Mouse (Mus musculus) adrenal gland, adult (tissue): ENCODE measurements around the gene Deaf1.
A peak's percentile ranks its signal among the peaks of the same experiment; 100 is the strongest.
"Not testable (repeated sequence)": the region's sequence is repeated elsewhere in the genome, so short reads cannot be mapped to it uniquely, and the experiment has no call there.

Experiments used
- DNase-seq, 2 experiments: peaks; one replicate each; pipeline ENCODE4 v3.0.0; 2022 to 2023; ENCODE audit warnings: low spot score in 1 of 2; ENCODE audit not compliant: inconsistent age in 2 of 2

The Deaf1 gene

GRCm38 (mm10) chr7:141264761-141265410 is 62.6 kb downstream of the Deaf1 start:
- DNase-seq, result peak; percentile 67 to 79

- no peak for DNase-seq
These were observed 63.3 kb downstream of the Deaf1 start for GRCm38 (mm10) chr7:141264041-141264700.

GRCm38 (mm10) chr7:141263640-141264039 is 63.9 kb downstream of the Deaf1 start:
- no peak for DNase-seq

DNA sequence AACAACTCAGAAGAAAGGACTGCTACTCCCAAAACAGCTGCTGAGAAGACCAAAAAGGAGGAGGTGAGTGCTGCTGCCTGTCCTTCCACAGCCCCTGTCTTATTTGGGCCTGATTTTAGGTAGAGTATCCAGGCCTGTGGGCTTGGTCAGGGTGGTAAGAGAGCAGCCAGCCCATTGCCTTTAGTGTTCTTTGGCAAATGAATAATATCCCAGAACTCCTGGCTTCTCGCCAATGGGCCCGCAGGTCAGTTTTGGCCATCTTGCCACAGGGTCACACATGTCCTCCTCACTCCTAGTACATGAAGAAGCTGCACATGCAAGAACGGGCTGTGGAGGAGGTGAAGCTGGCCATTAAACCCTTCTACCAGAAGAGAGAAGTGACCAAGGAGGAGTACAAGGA is 66.0 kb downstream of the Deaf1 start:
- DNase-seq, result peak in 1 of 2 experiments; percentile 61

GRCm38 (mm10) chr7:141256159-141256558 is 71.3 kb downstream of the Deaf1 start:
- DNase-seq, result no peak

DNA sequence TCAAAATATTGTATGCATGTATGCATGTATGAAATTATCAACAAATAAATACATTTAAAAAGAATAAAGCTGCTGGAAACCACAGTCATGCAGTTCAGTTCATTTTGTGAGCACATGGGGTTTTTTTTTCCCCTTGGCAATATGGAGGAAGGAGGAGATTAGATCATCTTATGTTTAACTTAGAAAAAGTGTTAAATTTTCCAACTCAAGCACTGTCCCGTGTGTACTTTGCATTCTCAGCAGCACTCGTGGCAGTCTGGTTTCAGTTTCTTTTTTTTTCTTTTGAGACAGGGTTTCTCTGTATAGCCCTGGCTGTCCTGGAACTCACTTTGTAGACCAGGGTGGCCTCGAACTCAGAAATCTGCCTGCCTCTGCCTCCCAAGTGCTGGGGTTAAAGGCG is 77.0 kb downstream of the Deaf1 start:
- not testable (repeated sequence) for DNase-seq
